Mouse (Mus musculus) frontal cortex, postnatal 10 days (tissue): ENCODE measurements at regions not wholly inside any gene's neighbourhood (a gene's known extent, or its start where the extent isn't known, plus 50 kb on each side); places are given as distances from the start of the nearest gene placed in this dataset.

ENCODE experiments used
- DNase-seq, 2 experiments: peaks; one replicate each; pipeline ENCODE4 v3.0.0; 2022; ENCODE audit warnings: low spot score in 2 of 2, mixed read lengths in 1 of 2

GRCm38 (mm10) chr12:13164791-13165190 lies 84.2 kb downstream of the Ddx1 start:
- DNase-seq = no peak

- DNase-seq = no peak
Measured at GRCm38 (mm10) chr12:13161051-13161450, 88.0 kb downstream of the Ddx1 start.

GRCm38 (mm10) chr12:13159346-13160055 lies 89.5 kb downstream of the Ddx1 start:
- DNase-seq = peak; percentile 53 to 55

- DNase-seq = no peak
Measured at GRCm38 (mm10) chr12:13157666-13158381, 91.2 kb downstream of the Ddx1 start.

- no peak for DNase-seq
Measured at GRCm38 (mm10) chr12:13157089-13157488, 91.9 kb downstream of the Ddx1 start.

GRCm38 (mm10) chr12:13150751-13151150 lies 98.3 kb downstream of the Ddx1 start:
- no peak for DNase-seq

- no peak for DNase-seq
Measured at GRCm38 (mm10) chr12:13147251-13147650, 101.8 kb downstream of the Ddx1 start.

GRCm38 (mm10) chr12:13145186-13146115 lies 103.6 kb downstream of the Ddx1 start:
- no peak for DNase-seq

- DNase-seq = peak in 1 of 2 experiments; percentile 33
Measured at GRCm38 (mm10) chr12:13144739-13145138, 104.3 kb downstream of the Ddx1 start.

GRCm38 (mm10) chr12:13140636-13141035 lies 108.4 kb downstream of the Ddx1 start:
- peak in 1 of 2 experiments; percentile 62 for DNase-seq

- DNase-seq = no peak
Measured at GRCm38 (mm10) chr12:13139189-13139588, 109.8 kb downstream of the Ddx1 start.

- DNase-seq = no peak
Measured at GRCm38 (mm10) chr12:13134168-13134567, 114.8 kb downstream of the Ddx1 start.

- peak in 1 of 2 experiments; percentile 36 for DNase-seq
Measured at GRCm38 (mm10) chr12:13129677-13130082, 119.3 kb downstream of the Ddx1 start.

- DNase-seq = no peak
Measured at GRCm38 (mm10) chr12:13127407-13127806, 121.6 kb downstream of the Ddx1 start.

GRCm38 (mm10) chr12:13125054-13125453 lies 124.0 kb downstream of the Ddx1 start:
- no peak for DNase-seq

GRCm38 (mm10) chr12:13122282-13122681 lies 126.7 kb downstream of the Ddx1 start:
- no peak for DNase-seq

- DNase-seq = no peak
Measured at GRCm38 (mm10) chr12:13120581-13120980, 128.4 kb downstream of the Ddx1 start.

- no peak for DNase-seq
Measured at GRCm38 (mm10) chr12:13119653-13120052, 129.4 kb downstream of the Ddx1 start.

GRCm38 (mm10) chr12:13118026-13118425 lies 131.0 kb downstream of the Ddx1 start:
- no peak for DNase-seq

- DNase-seq = no peak
Measured at GRCm38 (mm10) chr12:13114341-13114740, 134.7 kb downstream of the Ddx1 start.

GRCm38 (mm10) chr12:13106931-13107330 lies 142.1 kb downstream of the Ddx1 start:
- DNase-seq = no peak
